Mouse (Mus musculus): ENCODE data around the gene Plin5.
"Not testable (repeated sequence)": the region's sequence is repeated elsewhere in the genome, so short reads cannot be mapped to it uniquely, and the experiment has no call there.

Gene Plin5

GRCm38 (mm10) chr17:56074097-56074826, 43.1 kb downstream of the Plin5 start:
- peak; percentile 48 for DNase-seq (ENCODE audit: low read depth, low spot score)

- DNase-seq (ENCODE audit: low read depth, low spot score): no peak
These were observed 45.2 kb downstream of the Plin5 start for GRCm38 (mm10) chr17:56072243-56072642.

- no peak for DNase-seq (ENCODE audit: low read depth, low spot score)
These were observed 46.3 kb downstream of the Plin5 start for GRCm38 (mm10) chr17:56071126-56071525.

GRCm38 (mm10) chr17:56069066-56069465, 48.3 kb downstream of the Plin5 start:
- DNase-seq (ENCODE audit: low read depth, low spot score): no peak

- no peak for DNase-seq (ENCODE audit: low read depth, low spot score)
These were observed 50.9 kb downstream of the Plin5 start for GRCm38 (mm10) chr17:56066451-56066850.

- DNase-seq (ENCODE audit: low read depth, low spot score): not testable (repeated sequence)
These were observed 51.7 kb downstream of the Plin5 start for GRCm38 (mm10) chr17:56065715-56066114.

GRCm38 (mm10) chr17:56062081-56062480, 55.3 kb downstream of the Plin5 start:
- no peak for DNase-seq (ENCODE audit: low read depth, low spot score)

Data from retina, adult 2 months (tissue).